Mouse (Mus musculus): Measurements from ENCODE around the gene Fshr.

The Fshr gene

DNA sequence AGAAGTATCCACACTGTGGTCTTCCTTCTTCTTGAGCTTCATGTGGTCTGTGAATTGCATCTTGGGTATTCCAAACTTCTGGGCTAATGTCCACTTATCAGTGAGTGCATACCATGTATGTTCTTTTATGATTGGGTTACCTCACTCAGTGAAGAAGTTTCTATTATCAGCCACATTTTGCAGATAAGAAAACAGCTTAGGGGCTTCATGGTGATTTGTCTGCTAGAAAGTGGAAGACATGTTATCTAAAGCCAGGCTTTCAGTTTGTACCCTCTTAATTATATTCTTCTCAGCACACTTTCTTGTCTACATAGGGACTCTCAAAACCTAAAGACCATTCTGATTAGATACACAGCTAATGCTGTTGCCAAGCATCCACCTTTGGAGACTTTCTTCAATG is 165.8 kb downstream of the Fshr start:
- no peak for DNase-seq (ENCODE audit: low spot score)

DNA sequence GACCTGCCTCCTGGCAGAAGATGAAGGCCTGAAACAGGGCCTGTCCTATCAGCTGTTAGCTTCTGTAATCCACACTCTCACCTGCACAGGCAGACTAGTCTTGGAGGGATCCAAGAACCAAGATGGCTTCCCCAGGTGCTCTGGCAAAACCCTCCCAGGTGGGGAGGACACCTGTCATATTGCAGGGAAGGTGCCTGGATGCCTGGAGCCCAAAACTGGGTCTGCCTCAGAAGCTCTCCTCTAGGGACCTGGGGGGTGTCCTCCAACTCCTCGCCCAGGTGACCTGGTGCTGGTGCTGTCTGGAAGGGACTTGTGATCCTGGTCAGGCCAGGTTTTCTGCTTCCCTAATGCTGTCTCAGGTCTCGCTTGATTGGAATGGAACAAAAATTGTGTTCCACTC is 167.5 kb downstream of the Fshr start:
- no peak for DNase-seq (ENCODE audit: low spot score)

DNA sequence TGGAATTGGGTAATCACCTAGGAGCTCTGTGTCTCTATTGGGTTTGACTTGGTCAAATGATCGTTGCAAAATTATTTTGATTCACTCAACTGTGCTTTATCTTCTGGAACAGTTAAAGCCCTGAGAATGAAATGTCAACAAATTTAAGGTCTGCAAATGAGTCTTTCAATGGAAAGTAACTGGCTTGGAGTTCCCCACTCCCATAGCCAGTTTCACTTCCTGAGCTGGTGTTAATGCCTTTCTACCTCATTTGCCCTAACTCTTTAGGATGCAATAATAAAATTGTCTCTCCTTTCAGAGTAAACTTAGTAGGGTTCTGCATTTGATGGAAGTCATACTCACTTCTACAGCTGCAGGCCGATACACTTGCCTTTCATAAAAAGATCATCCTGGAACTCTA is 181.0 kb downstream of the Fshr start:
- DNase-seq (ENCODE audit: low spot score): no peak

GRCm38 (mm10) chr17:89017002-89017401 is 183.5 kb downstream of the Fshr start:
- no peak for DNase-seq (ENCODE audit: low spot score)

- DNase-seq (ENCODE audit: low spot score): no peak
Observed at GRCm38 (mm10) chr17:89013691-89014090, 186.8 kb downstream of the Fshr start.

DNA sequence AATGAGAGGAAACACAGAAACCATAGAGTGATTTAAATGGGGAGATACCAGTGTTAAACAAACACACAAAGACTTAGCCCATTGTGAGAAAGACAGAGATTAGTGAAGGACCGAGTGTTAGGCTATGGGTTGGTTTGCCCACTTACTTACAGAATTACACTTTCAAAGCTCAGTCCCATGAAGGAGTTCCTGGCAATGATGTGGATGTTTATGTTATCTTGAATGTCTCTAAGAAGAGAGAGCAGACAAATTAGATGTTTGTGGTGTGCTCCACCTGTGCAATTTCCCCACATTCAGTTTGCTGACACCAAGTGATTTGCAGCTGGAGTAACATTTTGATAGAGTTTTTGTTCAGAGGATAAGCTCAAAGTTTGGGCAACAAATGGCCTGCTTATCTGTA is 191.4 kb downstream of the Fshr start:
- no peak for DNase-seq (ENCODE audit: low spot score)

GRCm38 (mm10) chr17:89008680-89009079 is 191.8 kb downstream of the Fshr start:
- no peak for DNase-seq (ENCODE audit: low spot score)

- DNase-seq (ENCODE audit: low spot score): no peak
Observed at GRCm38 (mm10) chr17:89005959-89006358, 194.5 kb downstream of the Fshr start.

DNA sequence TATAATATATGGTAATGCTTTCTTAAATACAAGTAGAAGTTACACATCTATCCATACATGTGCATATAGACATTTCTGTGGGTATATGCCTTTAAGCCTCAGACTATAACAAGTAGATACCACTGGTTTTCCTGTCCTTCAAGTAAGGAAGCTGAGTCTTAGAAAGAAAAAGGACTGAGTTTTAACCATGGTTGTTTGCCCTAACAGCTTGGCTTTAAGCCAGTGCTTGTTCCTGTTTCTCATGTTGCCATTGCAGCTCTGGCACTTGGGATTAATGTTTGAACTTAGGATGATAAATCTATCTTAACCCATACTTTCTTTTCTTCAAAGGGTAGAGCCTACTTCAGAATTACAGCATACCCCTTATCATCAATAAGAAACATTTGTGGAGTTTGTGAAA is 200.6 kb downstream of the Fshr start:
- DNase-seq (ENCODE audit: low spot score): no peak

DNA sequence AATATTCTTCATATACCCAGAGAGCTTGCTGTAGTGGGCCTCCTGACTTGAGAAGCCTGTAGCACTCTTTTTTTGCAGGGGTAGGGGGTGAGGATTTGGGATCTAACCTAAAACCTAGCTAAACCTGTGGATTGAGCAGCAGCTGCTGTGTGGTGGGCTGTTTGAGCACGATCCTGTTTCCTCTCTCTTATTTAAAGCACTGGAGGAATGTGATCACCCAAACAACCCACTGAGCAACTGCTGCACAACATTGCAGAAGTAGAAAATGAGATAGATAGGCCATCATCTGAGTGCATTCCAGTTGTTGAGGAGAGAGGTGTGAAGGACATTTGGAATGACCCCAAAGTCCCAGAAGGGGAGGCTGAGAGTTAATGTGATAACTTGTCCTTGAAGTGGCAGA is 202.2 kb downstream of the Fshr start:
- no peak for DNase-seq (ENCODE audit: low spot score)

DNA sequence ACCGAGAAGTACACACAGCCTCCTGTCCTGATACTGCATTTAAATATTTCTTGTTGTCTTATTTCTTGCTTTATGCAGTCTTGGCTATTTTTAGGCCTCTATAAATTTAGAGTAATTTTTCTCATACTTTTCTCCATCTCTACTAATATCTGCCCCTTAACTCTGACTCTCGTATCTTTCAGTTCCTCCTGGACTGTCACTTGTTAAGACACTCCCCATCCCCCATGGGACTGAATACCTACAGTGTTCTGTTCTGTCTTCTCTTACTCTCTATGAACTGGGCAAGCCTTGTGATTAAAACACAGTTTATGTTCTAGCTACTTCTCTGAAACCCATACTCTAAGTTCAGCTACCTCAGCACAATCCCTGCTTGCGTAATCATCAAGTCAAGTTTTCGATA is 209.2 kb downstream of the Fshr start:
- no peak for DNase-seq (ENCODE audit: low spot score)

GRCm38 (mm10) chr17:88980708-88981355 is 219.6 kb downstream of the Fshr start:
- no peak for DNase-seq (ENCODE audit: low spot score)

GRCm38 (mm10) chr17:88974538-88974937 is 225.9 kb downstream of the Fshr start:
- DNase-seq (ENCODE audit: low spot score): no peak

DNA sequence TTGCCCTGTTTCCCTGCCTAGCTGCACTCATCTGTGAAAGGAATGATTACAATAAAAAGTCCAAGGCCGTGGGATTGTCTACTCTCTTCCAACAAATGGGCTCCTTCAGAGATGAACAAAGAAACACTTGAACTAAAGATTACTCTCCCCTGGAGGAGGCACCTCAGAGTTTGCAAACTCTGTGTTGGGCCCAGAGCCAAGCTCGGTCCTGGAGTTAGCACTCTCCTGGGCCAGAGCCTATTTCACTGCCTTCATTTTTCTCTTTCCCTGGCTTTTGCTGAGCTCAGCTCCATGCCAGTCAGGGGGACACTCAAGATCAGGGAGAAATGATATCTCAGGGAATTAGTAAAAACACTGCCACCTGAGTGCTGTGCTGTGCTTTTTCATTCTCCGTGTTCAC is 234.4 kb downstream of the Fshr start:
- DNase-seq (ENCODE audit: low spot score): no peak

DNA sequence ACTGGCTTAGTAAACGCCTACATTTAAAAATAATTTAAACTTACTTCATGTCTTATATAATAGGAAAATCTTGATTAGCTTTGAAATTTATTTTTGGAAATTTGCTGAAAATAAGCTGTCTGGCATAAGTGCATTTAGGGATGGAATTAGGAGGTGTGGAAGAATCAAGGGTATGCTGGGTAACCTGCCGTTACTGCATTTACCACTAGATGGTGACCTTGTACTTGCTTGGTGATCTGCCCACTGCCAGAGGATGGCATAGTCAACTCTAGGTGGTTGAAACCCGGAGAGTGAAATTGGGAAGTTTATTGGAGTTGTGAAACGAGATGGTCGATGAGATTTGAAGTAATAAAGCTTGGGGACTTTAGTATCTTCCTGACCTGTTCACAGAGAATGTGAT is 246.5 kb downstream of the Fshr start:
- peak; percentile 75 for DNase-seq (ENCODE audit: low spot score)

GRCm38 (mm10) chr17:88938153-88938681 is 262.3 kb downstream of the Fshr start:
- DNase-seq (ENCODE audit: low spot score): peak; percentile 79

DNA sequence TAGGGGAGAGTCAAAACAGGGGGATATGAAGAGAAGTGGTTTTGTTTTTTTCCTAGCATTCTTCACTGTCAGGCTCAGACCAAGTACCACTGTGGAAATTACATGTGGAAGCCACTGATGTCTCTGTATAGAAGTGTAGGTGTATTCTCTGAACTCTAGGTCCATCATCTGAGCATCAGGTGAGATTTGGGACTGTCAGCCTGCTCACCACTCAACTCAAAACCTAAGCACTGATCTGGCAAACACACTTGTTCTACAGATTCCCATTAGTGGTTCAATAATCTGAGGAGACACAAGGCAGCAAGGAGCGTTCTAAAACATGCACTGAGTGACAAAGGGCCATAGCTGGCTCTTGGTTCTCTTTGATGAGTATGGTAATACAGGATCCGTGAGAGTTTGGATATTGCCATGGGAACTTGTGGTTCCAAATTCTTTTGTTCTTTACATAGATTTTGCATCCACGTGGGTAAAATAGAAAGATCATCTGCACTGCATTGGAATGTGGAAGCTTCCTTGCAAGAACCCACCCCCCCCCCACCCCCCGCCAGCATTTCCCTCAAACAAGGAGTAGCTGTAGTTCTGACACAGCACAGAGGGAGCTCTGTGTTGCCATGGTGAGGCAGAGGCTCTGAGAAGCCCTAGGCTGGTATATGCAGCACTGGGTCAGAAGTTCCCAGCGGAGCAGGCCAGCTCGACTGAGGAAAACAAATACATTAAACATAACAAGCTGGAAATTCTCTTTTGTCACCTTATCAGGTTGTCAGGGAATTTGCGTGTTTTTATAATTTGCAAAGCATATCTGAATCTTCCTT is 262.9 kb downstream of the Fshr start:
- peak; percentile 82 for DNase-seq (ENCODE audit: low spot score)

- no peak for DNase-seq (ENCODE audit: low spot score)
Observed at GRCm38 (mm10) chr17:88936941-88937340, 263.5 kb downstream of the Fshr start.
